Mouse (Mus musculus) liver, embryonic 11.5 days (tissue): ENCODE data around the gene Fgfr2. TPM values are rescaled to one million over a fixed set of nuclear protein-coding genes. Genes with fewer than 3 reads are reported as not detected.

Experiments
- ATAC-seq: fragments of 200-750 bp; cut with Nextera tagmentation; replicated peaks from 2 replicates; pipeline ENCODE4 v1.8.0; 2017; ENCODE audit warnings: moderate number of reproducible peaks, mild to moderate bottlenecking, moderate TSS enrichment, moderate library complexity; ENCODE audit not compliant: low FRiP score
- DNase-seq: peaks from one replicate; pipeline ENCODE4 v3.0.0-alpha.2; 2017; ENCODE audit warnings: low spot score
- H3K27ac ChIP-seq: fragments of 300-500 bp; sonication (generic); 2 replicates; pipeline ENCODE4 v1.5.1; 2014; ENCODE audit warnings: mild to moderate bottlenecking, low read depth, low read length, control low read depth
- H3K27me3 ChIP-seq: fragments of 300-500 bp; sonication (generic); replicated peaks from 2 replicates; pipeline ENCODE4 v1.6.1; 2014; ENCODE audit warnings: low read length, mixed read lengths; ENCODE audit not compliant: control insufficient read depth, insufficient read depth
- H3K36me3 ChIP-seq: fragments of 300-500 bp; sonication (generic); 2 replicates; pipeline ENCODE4 v1.6.1; 2014; ENCODE audit warnings: mild to moderate bottlenecking, low read length, moderate library complexity, mixed read lengths; ENCODE audit not compliant: control insufficient read depth, insufficient read depth
- H3K4me1 ChIP-seq: fragments of 300-500 bp; sonication (generic); replicated peaks from 2 replicates; pipeline ENCODE4 v1.6.1; 2014; ENCODE audit warnings: low read length, mixed read lengths; ENCODE audit not compliant: control insufficient read depth, insufficient read depth
- H3K4me2 ChIP-seq: fragments of 300-500 bp; sonication (generic); 2 replicates; pipeline ENCODE4 v1.6.1; 2014; ENCODE audit warnings: mild to moderate bottlenecking, control low read depth, moderate library complexity
- H3K4me3 ChIP-seq: fragments of 300-500 bp; sonication (generic); 2 replicates; pipeline ENCODE4 v1.5.1; 2014; ENCODE audit warnings: low read depth, low read length, control low read depth
- H3K9ac ChIP-seq: fragments of 300-500 bp; sonication (generic); 2 replicates; pipeline ENCODE4 v1.6.1; 2014; ENCODE audit warnings: low read depth, low read length, control low read depth
- H3K9me3 ChIP-seq: fragments of 300-500 bp; sonication (generic); 2 replicates; pipeline ENCODE4 v1.6.1; 2016; ENCODE audit warnings: low read length, inconsistent platforms, mixed read lengths; ENCODE audit not compliant: control insufficient read depth
- WGBS: fragments of 180-500 bp; shearing (Covaris S2); extraction: QIAGEN DNeasy Blood & Tissue Kit; methylation state at CpG from one replicate; pipeline ENCODE4 v1.1.7; 2014; 5-methylcytosine and 5-hydroxymethylcytosine counted together
- polyA plus RNA-seq: library from polyadenylated mRNA; unstranded; fragments of >200 nt; fragmentation: Nextera tagmentation; extraction: Ambion mirVana; gene quantifications from 2 replicates; pipeline ENCODE4 v1.2.1, GENCODE M21; 2014

The Fgfr2 gene
- polyA plus RNA-seq, 1 experiment from 2014 or later: 32.6 TPM

DNA sequence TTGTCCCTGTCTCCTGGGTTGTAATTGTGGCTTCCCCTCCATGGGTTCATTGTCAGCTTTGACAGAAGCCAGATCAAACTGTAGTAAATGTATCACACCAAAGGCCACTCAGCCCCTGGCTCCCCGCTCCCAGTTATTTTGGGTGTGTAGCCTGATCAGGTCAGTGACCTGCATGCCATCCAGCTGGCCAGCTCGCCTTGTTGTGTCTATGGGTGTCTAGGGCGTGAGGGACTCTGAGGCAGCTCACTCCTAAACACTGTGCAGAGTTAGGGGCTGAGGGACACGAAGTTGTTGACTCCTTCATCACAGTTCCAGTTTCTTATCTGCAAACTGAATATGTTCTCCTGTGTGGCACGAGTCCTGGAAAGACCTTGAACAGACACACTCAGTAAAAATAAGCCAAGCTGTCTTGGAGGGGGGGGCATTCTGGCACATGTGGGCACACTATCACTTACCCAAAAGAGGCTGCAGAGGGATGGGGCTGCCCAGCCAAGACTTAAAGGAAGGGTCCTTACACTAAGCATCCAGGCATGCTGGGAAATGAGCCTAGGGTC, 2342.2 kb downstream of the Fgfr2 start:
- no peak overlapping the region for H3K9ac ChIP-seq
- H3K27me3 ChIP-seq: no peaks in the 10 kb centered on the region
- no peaks in the 10 kb centered on the region for H3K9me3 ChIP-seq
- no peak overlapping the region for H3K4me3 ChIP-seq
- no peak overlapping the region for H3K27ac ChIP-seq
- no peaks in the 10 kb centered on the region for H3K36me3 ChIP-seq
- ATAC-seq: no peak
- WGBS: 56% methylated on average over 5 of the region's 5 CpGs
- H3K4me2 ChIP-seq: no peak overlapping the region
- H3K4me1 ChIP-seq: no peaks in the 10 kb centered on the region
- no peak for DNase-seq

DNA sequence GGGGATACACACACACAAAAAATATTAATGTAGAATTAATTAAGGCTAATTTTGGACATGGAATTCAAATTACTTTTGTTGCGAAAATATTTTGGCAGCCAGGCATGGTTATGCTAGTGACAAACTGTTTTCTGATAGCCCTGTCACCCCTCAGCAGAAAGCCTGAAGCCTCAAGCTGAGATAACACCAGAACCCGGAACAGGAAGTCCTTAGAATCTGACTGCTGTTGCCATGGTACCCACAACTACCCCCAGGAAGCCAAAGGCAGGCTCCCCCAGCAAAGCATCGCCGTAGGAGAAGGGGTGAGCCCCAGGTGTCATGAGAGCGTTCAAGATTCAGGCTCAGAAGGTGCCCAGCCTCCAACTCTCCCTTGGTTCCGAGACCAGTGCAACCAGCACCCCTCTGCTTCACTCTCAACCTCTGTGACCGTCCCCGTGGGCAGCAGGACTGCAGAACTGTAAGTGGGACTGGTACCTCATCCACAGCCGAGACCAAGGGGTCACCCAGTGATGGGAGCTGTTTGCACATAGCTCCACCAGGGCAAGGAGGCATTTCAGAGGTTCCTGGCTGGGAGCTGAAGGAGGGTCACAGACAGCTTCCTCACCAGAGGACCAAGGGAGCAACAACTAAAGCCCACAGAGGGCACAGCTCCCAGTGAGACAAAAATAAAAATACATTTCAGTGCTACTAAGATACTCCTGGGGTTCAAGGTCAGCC, 2349.1 kb downstream of the Fgfr2 start, which contains the start of gene Btbd16:
Gene Btbd16, plus strand, starts transcription at position 156 of the 717 bp plus-strand sequence.
- Histone ChIP-seq H3K9me3 (no peaks in the 10 kb centered on the region), H3K36me3 (no peaks in the 10 kb centered on the region), H3K4me3 (no peak within 1 kb of the TSS), H3K27me3 (no peaks in the 10 kb centered on the region), H3K4me1 (no peaks in the 10 kb centered on the region), H3K9ac (no peak within 1 kb of the TSS), H3K27ac (no peak within 1 kb of the TSS), H3K4me2 (no peak within 1 kb of the TSS)
- no peak for ATAC-seq
- 52% methylated on average over 9 of the region's 9 CpGs for WGBS
- no peak for DNase-seq

DNA sequence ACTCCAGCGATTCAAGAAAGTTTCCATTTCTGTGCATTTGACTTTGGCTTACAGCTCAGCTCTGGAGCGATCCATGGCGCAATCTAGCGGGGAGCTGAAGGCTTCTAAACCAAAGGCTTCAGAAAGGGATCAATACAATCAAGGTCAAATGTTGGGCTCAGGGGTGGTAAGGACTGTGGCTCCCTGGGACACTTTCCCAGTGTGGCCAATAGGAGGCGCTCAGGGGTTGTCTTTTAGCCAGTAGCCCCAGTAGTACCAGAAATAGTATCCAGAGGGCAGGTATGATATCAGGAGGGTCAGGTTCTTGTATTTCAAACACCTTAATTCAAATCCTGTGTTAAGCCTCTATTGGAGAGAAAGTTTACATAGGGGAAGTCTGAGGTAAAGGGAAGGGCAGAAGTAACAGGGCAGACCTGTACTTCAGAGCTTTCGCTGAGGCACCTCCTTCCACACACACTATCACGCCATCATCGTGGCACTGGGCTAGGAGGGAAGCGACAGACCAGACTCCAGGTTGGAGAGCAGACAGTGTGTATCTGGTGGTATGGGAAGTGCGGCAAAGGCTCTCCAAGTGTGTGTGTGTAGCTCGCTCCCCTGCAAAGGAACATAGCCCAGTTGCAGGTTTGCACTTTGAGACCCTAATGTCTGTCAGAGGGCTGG, 2349.8 kb downstream of the Fgfr2 start:
- Histone ChIP-seq H3K9ac (no peak overlapping the region), H3K27ac (no peak overlapping the region), H3K4me1 (no peaks in the 10 kb centered on the region), H3K27me3 (no peaks in the 10 kb centered on the region), H3K4me2 (no peak overlapping the region), H3K36me3 (no peaks in the 10 kb centered on the region), H3K9me3 (no peaks in the 10 kb centered on the region), H3K4me3 (no peak overlapping the region)
- no peak for DNase-seq
- ATAC-seq: peak; percentile 73
- WGBS: 61% methylated on average over 11 of the region's 11 CpGs

DNA sequence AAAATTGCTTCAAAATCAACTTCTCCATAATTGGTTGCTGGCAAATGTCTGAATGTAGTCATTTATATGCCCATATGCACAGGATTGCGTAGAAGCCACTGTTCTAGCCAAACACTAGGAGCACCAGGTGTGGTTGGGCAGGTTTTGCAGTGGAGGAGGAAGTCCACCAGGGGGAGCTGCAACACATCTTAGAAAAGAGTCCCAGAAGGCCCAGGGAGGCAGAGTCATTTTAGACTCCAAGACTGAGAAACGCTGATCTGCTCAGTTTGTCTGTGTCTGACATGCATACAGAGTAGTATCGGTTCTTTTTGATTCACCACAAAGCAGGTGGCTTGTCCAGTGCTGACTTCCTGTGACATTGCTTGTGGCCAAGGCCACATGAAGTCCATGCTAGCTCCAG, 2352.4 kb downstream of the Fgfr2 start:
- DNase-seq: peak; percentile 63
- H3K9ac ChIP-seq: no peak overlapping the region

DNA sequence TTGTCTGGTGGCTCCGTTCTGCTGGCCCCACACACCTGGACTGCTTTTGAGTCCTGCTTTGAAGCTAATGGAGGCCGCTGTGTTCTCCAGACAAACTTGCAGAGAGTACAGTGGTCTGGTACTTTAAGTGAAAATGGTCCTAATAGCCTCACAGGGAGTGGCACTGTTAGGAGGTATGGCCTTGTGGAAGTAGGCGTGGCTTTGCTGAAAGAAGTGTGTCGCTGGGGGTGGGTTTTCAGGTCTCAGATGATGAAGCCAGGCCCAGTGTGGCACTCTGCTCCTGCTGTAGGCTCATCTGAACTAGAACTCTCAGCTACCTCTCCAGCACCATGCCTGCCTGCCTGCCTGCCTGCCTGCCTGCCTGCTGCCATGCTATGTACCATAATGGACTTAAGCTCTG, 2355.0 kb downstream of the Fgfr2 start:
- Histone ChIP-seq H3K4me3 (no peak overlapping the region), H3K4me1 (no peaks in the 10 kb centered on the region), H3K27me3 (no peaks in the 10 kb centered on the region), H3K9me3 (no peaks in the 10 kb centered on the region), H3K36me3 (no peaks in the 10 kb centered on the region), H3K9ac (no peak overlapping the region), H3K27ac (no peak overlapping the region), H3K4me2 (no peak overlapping the region)
- WGBS: 91% methylated on average over 4 of the region's 4 CpGs
- DNase-seq (no peak), ATAC-seq (no peak)

More for the DNA sequence above, 2352.4 kb downstream of the Fgfr2 start:
- WGBS: 38% methylated on average over 3 of the region's 3 CpGs
- Histone ChIP-seq H3K4me3 (no peak overlapping the region), H3K4me2 (no peak overlapping the region), H3K36me3 (no peaks in the 10 kb centered on the region), H3K27me3 (no peaks in the 10 kb centered on the region), H3K9me3 (no peaks in the 10 kb centered on the region), H3K27ac (no peak overlapping the region), H3K4me1 (no peaks in the 10 kb centered on the region)
- 0 out of 2 replicates have a peak, but pooled peaks have one; percentile 19 for ATAC-seq

DNA sequence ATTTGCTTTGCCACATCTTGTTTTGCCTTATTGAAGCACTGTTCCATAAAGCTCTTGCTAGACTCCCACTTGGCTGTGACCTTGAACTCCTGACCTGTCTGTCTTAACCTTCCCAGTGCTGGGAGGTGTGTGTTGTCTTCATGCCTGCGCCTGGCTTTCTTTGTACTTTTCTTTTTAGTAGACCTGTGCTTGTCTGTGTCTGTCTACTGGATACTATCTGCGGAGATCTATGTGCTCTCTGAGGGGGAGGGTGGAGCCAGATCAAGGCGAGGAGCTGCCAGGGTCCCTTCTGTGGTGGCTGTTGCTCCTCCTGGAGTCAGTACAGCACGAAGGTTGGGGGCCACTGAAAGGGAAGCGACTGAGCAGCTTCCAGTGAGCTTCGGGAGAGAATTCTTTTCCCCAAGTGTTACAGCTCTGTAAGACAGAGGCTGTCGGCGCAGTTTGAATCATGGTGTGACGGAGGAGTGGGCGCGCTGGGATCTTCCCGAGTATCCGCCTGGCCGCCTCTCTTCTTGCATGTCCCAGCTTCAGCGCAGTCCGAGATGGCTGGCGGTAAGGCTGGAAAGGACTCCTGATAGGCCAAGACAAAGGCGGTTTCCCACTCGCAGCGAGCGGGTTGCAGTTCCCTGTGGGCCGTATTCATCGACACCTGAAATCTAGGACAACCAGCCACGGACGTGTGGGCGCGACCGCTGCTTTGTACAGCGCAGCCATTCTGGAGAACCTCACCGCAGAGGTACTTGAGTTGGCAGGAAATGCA, 2356.6 kb downstream of the Fgfr2 start:
- 64% methylated on average over 30 of the region's 30 CpGs for WGBS
- no peak overlapping the region for H3K4me3 ChIP-seq

DNA sequence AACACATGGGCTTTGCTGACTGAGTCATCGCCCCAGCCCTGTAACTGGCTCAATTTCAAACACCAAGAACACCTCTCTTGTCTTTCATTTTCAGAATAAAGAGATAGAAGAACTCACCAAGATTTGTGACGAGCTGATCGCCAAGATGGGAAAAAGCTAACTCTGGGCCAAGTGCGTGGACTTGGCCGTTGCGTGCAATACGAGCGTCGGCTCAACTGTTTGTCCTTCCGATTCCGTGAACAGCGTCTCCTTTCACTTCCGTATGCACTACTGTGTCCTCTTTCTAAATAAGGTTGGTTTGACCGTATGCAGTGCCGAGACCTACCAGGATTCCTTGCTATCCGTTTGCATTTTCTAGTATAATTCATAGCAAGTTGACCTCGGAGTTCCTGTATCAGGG, 2359.0 kb downstream of the Fgfr2 start:
- DNase-seq (no peak), ATAC-seq (no peak)
- H3K36me3 ChIP-seq: peaks cover 2% of the 10 kb centered on the region
- H3K4me2 ChIP-seq: no peak overlapping the region
- H3K4me1 ChIP-seq: no peaks in the 10 kb centered on the region
- no peak overlapping the region for H3K27ac ChIP-seq
- H3K9me3 ChIP-seq: no peaks in the 10 kb centered on the region
- H3K9ac ChIP-seq: no peak overlapping the region
- no peak overlapping the region for H3K4me3 ChIP-seq
- H3K27me3 ChIP-seq: no peaks in the 10 kb centered on the region
- 94% methylated on average over 17 of the region's 17 CpGs for WGBS

More for the DNA sequence above, 2356.6 kb downstream of the Fgfr2 start:
- ATAC-seq: no peak
- no peaks in the 10 kb centered on the region for H3K36me3 ChIP-seq
- no peaks in the 10 kb centered on the region for H3K4me1 ChIP-seq
- H3K9me3 ChIP-seq: no peaks in the 10 kb centered on the region
- H3K27me3 ChIP-seq: no peaks in the 10 kb centered on the region
- no peak overlapping the region for H3K27ac ChIP-seq
- no peak for DNase-seq
- no peak overlapping the region for H3K4me2 ChIP-seq
- H3K9ac ChIP-seq: no peak overlapping the region

DNA sequence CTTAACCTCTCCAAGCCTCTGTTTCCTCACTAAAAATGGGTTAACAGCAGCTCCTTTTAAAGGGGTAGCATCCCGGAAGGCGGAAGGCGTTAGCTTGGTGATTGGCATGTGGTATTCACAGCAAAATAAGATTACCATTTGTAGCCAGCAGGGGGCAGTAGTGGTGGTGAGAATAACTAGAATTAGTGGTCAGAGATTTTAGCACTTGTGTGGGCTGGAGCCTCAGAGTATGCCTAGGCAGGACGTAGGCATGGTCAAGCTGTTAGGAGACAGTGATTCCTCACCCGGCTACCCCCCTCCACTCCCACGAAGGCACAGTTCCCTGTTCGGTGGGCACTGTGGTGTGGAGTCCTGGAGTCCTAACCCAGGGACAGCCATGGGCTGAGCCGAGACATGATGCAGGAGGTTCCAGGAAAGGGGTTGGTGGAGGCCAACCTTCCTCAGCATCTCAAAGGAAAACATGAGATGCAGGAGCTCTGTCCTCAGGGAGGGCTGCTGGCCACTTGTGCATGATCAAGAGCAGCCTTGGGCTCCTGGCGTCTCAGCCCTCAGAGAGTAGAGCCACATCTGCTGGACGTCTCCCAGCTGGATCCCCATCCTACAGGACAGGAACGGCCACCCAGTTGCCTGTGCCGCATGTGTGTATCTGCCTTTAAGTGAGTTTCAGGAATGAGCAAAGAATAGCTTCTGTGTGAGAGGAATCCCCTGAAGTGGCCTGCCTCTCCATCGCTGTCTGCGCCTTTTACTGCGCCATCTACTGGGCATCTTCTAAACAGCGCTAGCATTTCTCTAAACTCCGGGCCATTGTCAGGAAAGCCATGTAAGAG, 2360.9 kb downstream of the Fgfr2 start:
- no peak overlapping the region for H3K27ac ChIP-seq
- DNase-seq (peak; percentile 52), ATAC-seq (peak; percentile 50; the same call in 1 of the 2 replicates)
- 39% methylated on average over 17 of the region's 17 CpGs for WGBS
- no peaks in the 10 kb centered on the region for H3K4me1 ChIP-seq
- H3K9ac ChIP-seq: no peak overlapping the region
- H3K4me2 ChIP-seq: no peak overlapping the region
- no peaks in the 10 kb centered on the region for H3K27me3 ChIP-seq
- no peaks in the 10 kb centered on the region for H3K9me3 ChIP-seq
- H3K4me3 ChIP-seq: no peak overlapping the region
- H3K36me3 ChIP-seq: peaks cover 8% of the 10 kb centered on the region
